Mouse (Mus musculus): ENCODE data around the gene Srbd1. TPM values are rescaled to one million over a fixed set of nuclear protein-coding genes. Genes with fewer than 3 reads are reported as not detected.

The Srbd1 gene
- polyA plus RNA-seq, 1 experiment = 6.1 TPM

GRCm38 (mm10) chr17:86021231-86021630, 123.7 kb downstream of the Srbd1 start:
- no peak for TF ChIP-seq MYOG (IDR thresholded peaks at IDR 0.05; ENCODE audit: control insufficient read depth in 1 of 3, insufficient read depth in 1 of 3, insufficient read length in 2 of 3, low read depth in 2 of 3)
- no peak for TF ChIP-seq E2F4 (IDR thresholded peaks at IDR 0.05; ENCODE audit: insufficient read depth)
- no peak for TF ChIP-seq MYOD1 (IDR thresholded peaks at IDR 0.05; ENCODE audit: control insufficient read depth in 1 of 3, insufficient read length in 2 of 3, low read depth in 2 of 3)
- no peak for TF ChIP-seq REST (IDR thresholded peaks at IDR 0.05; ENCODE audit: insufficient read depth, insufficient read length)
- TF ChIP-seq CEBPB (IDR thresholded peaks at IDR 0.05; ENCODE audit: insufficient read depth, poor library complexity, severe bottlenecking) = no peak
- no peak for TF ChIP-seq TCF3 (IDR thresholded peaks at IDR 0.05; ENCODE audit: insufficient read length, low read depth)
- TF ChIP-seq POLR2A (IDR thresholded peaks at IDR 0.05; ENCODE audit: insufficient read length, low read depth) = no peak
- TF ChIP-seq POLR2AphosphoS2 (IDR thresholded peaks at IDR 0.05; ENCODE audit: insufficient read length, low read depth) = no peak
- TF ChIP-seq USF1 (IDR thresholded peaks at IDR 0.05; ENCODE audit: low read depth) = no peak
- no peak for TF ChIP-seq SRF (IDR thresholded peaks at IDR 0.05; ENCODE audit: control insufficient read depth, insufficient read length, low read depth)
- TF ChIP-seq TCF12 (IDR thresholded peaks at IDR 0.05; ENCODE audit: insufficient read depth, poor library complexity, severe bottlenecking) = no peak
- no peak for TF ChIP-seq MAX (IDR thresholded peaks at IDR 0.05; ENCODE audit: low read depth)
- Histone ChIP-seq H3K4me3 (no peak overlapping the region), H3ac (ENCODE audit: control insufficient read depth, insufficient read length) (no peak overlapping the region), H3K27me3 (ENCODE audit: control insufficient read depth, insufficient read depth, insufficient read length) (no peaks in the 10 kb centered on the region), H3K36me3 (ENCODE audit: control insufficient read depth, insufficient read depth) (no peaks in the 10 kb centered on the region), H3K79me2 (ENCODE audit: control insufficient read depth, insufficient read depth) (no peaks in the 10 kb centered on the region), H3K4me2 (ENCODE audit: low read depth) (no peak overlapping the region)

DNA sequence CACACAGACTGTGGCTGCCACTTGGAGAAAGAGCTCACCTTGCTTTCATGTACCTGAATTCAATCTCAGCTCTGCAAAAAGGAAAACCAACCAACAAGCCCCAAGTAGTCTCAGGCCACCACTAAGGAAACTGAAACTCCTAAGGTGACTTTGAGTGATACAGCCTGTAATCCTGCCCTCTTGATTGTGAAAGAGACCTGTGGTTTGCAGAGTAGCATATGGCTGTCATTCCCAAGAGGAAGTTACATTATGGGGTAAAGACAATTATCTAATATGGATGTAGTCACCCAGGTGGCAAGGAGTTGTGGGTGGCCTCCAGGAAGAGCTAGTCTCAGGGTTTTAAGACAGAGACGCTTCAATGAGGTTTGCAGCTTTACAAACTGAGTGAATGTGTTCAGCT, 125.2 kb downstream of the Srbd1 start:
- H3ac ChIP-seq (ENCODE audit: control insufficient read depth, insufficient read length) = no peak overlapping the region
- no peak overlapping the region for H3K4me2 ChIP-seq (ENCODE audit: low read depth)
- H3K79me2 ChIP-seq (ENCODE audit: control insufficient read depth, insufficient read depth) = no peaks in the 10 kb centered on the region
- no peaks in the 10 kb centered on the region for H3K27me3 ChIP-seq (ENCODE audit: control insufficient read depth, insufficient read depth, insufficient read length)
- H3K36me3 ChIP-seq (ENCODE audit: control insufficient read depth, insufficient read depth) = no peaks in the 10 kb centered on the region
- no peak overlapping the region for H3K4me3 ChIP-seq
- TF ChIP-seq REST (IDR thresholded peaks at IDR 0.05; ENCODE audit: insufficient read depth, insufficient read length) (no peak), TCF3 (IDR thresholded peaks at IDR 0.05; ENCODE audit: insufficient read length, low read depth) (no peak), SRF (IDR thresholded peaks at IDR 0.05; ENCODE audit: control insufficient read depth, insufficient read length, low read depth) (no peak), TCF12 (IDR thresholded peaks at IDR 0.05; ENCODE audit: insufficient read depth, poor library complexity, severe bottlenecking) (no peak), POLR2AphosphoS2 (IDR thresholded peaks at IDR 0.05; ENCODE audit: insufficient read length, low read depth) (no peak), POLR2A (IDR thresholded peaks at IDR 0.05; ENCODE audit: insufficient read length, low read depth) (no peak), USF1 (IDR thresholded peaks at IDR 0.05; ENCODE audit: low read depth) (no peak), MYOG (IDR thresholded peaks at IDR 0.05; ENCODE audit: control insufficient read depth in 1 of 3, insufficient read depth in 1 of 3, insufficient read length in 2 of 3, low read depth in 2 of 3) (no peak), MAX (IDR thresholded peaks at IDR 0.05; ENCODE audit: low read depth) (no peak)

DNA sequence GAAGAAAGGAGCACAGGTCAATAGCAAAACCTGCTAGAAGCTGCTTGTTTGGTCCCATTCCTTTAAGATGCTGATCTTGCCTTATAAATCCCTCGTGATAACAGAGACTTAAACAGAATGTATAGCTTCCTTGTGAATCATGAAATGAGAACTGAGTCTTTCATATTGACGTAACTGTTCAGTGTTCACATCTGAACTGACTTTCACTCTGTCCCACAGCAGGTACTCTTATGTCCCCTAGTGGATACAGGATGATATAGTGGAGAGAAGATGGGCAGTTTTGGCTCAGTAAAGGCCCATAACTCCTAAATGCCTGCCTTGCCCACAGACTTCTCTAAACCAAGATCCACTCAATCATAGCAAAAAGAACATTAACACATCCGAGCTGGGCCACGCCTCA, 130.7 kb downstream of the Srbd1 start:
- Histone ChIP-seq H3K36me3 (ENCODE audit: control insufficient read depth, insufficient read depth) (no peaks in the 10 kb centered on the region), H3K79me2 (ENCODE audit: control insufficient read depth, insufficient read depth) (no peaks in the 10 kb centered on the region), H3K4me3 (no peak overlapping the region), H3K27me3 (ENCODE audit: control insufficient read depth, insufficient read depth, insufficient read length) (no peaks in the 10 kb centered on the region), H3K4me2 (ENCODE audit: low read depth) (no peak overlapping the region), H3ac (ENCODE audit: control insufficient read depth, insufficient read length) (no peak overlapping the region)
- TF ChIP-seq MYOG (IDR thresholded peaks at IDR 0.05; ENCODE audit: control insufficient read depth in 1 of 3, insufficient read depth in 1 of 3, insufficient read length in 2 of 3, low read depth in 2 of 3) = no peak
- TF ChIP-seq REST (IDR thresholded peaks at IDR 0.05; ENCODE audit: insufficient read depth, insufficient read length) = no peak
- no peak for TF ChIP-seq MAX (IDR thresholded peaks at IDR 0.05; ENCODE audit: low read depth)
- TF ChIP-seq MYOD1 (IDR thresholded peaks at IDR 0.05; ENCODE audit: control insufficient read depth in 1 of 3, insufficient read length in 2 of 3, low read depth in 2 of 3) = no peak
- no peak for TF ChIP-seq USF1 (IDR thresholded peaks at IDR 0.05; ENCODE audit: low read depth)
- TF ChIP-seq POLR2AphosphoS2 (IDR thresholded peaks at IDR 0.05; ENCODE audit: insufficient read length, low read depth) = no peak
- no peak for TF ChIP-seq CEBPB (IDR thresholded peaks at IDR 0.05; ENCODE audit: insufficient read depth, poor library complexity, severe bottlenecking)
- TF ChIP-seq E2F4 (IDR thresholded peaks at IDR 0.05; ENCODE audit: insufficient read depth) = no peak
- TF ChIP-seq TCF12 (IDR thresholded peaks at IDR 0.05; ENCODE audit: insufficient read depth, poor library complexity, severe bottlenecking) = no peak
- TF ChIP-seq POLR2A (IDR thresholded peaks at IDR 0.05; ENCODE audit: insufficient read length, low read depth) = no peak
- no peak for TF ChIP-seq TCF3 (IDR thresholded peaks at IDR 0.05; ENCODE audit: insufficient read length, low read depth)
- no peak for TF ChIP-seq SRF (IDR thresholded peaks at IDR 0.05; ENCODE audit: control insufficient read depth, insufficient read length, low read depth)

DNA sequence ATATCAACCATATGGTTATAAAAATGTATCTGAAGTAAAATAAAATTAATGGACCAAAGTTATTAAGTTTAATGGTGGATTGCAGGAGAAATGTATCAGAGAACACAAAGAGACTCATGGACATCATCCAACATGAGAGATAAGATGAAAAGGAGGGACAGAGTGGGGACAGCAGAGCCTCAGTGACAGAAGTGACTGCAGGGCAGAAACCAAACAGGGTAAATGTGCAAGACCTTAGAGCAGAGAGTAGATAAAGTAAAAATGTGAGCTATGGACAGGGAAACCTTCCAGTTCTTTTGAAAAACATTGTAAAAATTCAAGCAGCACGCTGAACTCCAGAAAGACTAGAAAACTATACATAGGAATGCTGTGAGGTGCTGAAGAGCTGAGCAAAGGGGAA, 132.4 kb downstream of the Srbd1 start:
- TF ChIP-seq SRF (IDR thresholded peaks at IDR 0.05; ENCODE audit: control insufficient read depth, insufficient read length, low read depth) (no peak), USF1 (IDR thresholded peaks at IDR 0.05; ENCODE audit: low read depth) (no peak), CEBPB (IDR thresholded peaks at IDR 0.05; ENCODE audit: insufficient read depth, poor library complexity, severe bottlenecking) (no peak), E2F4 (IDR thresholded peaks at IDR 0.05; ENCODE audit: insufficient read depth) (no peak), POLR2AphosphoS2 (IDR thresholded peaks at IDR 0.05; ENCODE audit: insufficient read length, low read depth) (no peak), REST (IDR thresholded peaks at IDR 0.05; ENCODE audit: insufficient read depth, insufficient read length) (no peak), MYOG (IDR thresholded peaks at IDR 0.05; ENCODE audit: control insufficient read depth in 1 of 3, insufficient read depth in 1 of 3, insufficient read length in 2 of 3, low read depth in 2 of 3) (no peak), POLR2A (IDR thresholded peaks at IDR 0.05; ENCODE audit: insufficient read length, low read depth) (no peak)

DNA sequence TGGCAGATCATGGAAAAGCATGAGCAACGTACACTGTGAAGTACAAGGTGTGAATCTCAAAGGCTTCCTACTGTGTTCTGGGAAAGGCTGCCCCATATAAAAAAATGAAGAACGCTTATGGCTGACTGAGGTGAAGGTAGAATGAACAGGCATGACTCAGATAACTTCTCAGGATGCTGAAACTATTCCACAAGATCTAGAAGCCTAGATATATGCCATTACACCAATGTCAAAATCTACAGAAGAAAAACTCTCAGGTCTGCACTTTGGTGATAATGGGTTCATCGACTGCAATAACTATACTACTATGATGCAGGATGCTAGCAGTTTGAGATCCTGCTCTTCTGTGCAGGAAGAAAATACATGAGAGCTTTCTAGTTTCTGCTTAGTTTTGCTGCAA, 133.1 kb downstream of the Srbd1 start:
- H3K27me3 ChIP-seq (ENCODE audit: control insufficient read depth, insufficient read depth, insufficient read length) = no peaks in the 10 kb centered on the region
- no peak overlapping the region for H3K4me2 ChIP-seq (ENCODE audit: low read depth)
- H3ac ChIP-seq (ENCODE audit: control insufficient read depth, insufficient read length) = no peak overlapping the region
- no peaks in the 10 kb centered on the region for H3K79me2 ChIP-seq (ENCODE audit: control insufficient read depth, insufficient read depth)
- no peaks in the 10 kb centered on the region for H3K36me3 ChIP-seq (ENCODE audit: control insufficient read depth, insufficient read depth)
- no peak overlapping the region for H3K4me3 ChIP-seq
- TF ChIP-seq E2F4 (IDR thresholded peaks at IDR 0.05; ENCODE audit: insufficient read depth) = no peak
- TF ChIP-seq MAX (IDR thresholded peaks at IDR 0.05; ENCODE audit: low read depth) = no peak
- no peak for TF ChIP-seq TCF12 (IDR thresholded peaks at IDR 0.05; ENCODE audit: insufficient read depth, poor library complexity, severe bottlenecking)
- TF ChIP-seq REST (IDR thresholded peaks at IDR 0.05; ENCODE audit: insufficient read depth, insufficient read length) = no peak
- TF ChIP-seq TCF3 (IDR thresholded peaks at IDR 0.05; ENCODE audit: insufficient read length, low read depth) = no peak
- no peak for TF ChIP-seq MYOD1 (IDR thresholded peaks at IDR 0.05; ENCODE audit: control insufficient read depth in 1 of 3, insufficient read length in 2 of 3, low read depth in 2 of 3)
- no peak for TF ChIP-seq SRF (IDR thresholded peaks at IDR 0.05; ENCODE audit: control insufficient read depth, insufficient read length, low read depth)
- TF ChIP-seq CEBPB (IDR thresholded peaks at IDR 0.05; ENCODE audit: insufficient read depth, poor library complexity, severe bottlenecking) = no peak
- TF ChIP-seq POLR2AphosphoS2 (IDR thresholded peaks at IDR 0.05; ENCODE audit: insufficient read length, low read depth) = no peak
- TF ChIP-seq POLR2A (IDR thresholded peaks at IDR 0.05; ENCODE audit: insufficient read length, low read depth) = no peak
- no peak for TF ChIP-seq MYOG (IDR thresholded peaks at IDR 0.05; ENCODE audit: control insufficient read depth in 1 of 3, insufficient read depth in 1 of 3, insufficient read length in 2 of 3, low read depth in 2 of 3)

More for the DNA sequence above, 132.4 kb downstream of the Srbd1 start:
- Histone ChIP-seq H3K27me3 (ENCODE audit: control insufficient read depth, insufficient read depth, insufficient read length) (no peaks in the 10 kb centered on the region), H3ac (ENCODE audit: control insufficient read depth, insufficient read length) (no peak overlapping the region), H3K79me2 (ENCODE audit: control insufficient read depth, insufficient read depth) (no peaks in the 10 kb centered on the region), H3K36me3 (ENCODE audit: control insufficient read depth, insufficient read depth) (no peaks in the 10 kb centered on the region), H3K4me3 (no peak overlapping the region), H3K4me2 (ENCODE audit: low read depth) (no peak overlapping the region)
